Mouse (Mus musculus): ENCODE results near the gene Aldh6a1. TPM values are rescaled to one million over a fixed set of nuclear protein-coding genes. Genes with fewer than 3 reads are reported as not detected.

The Aldh6a1 gene
- polyA plus RNA-seq, 1 experiment from 2014 or later, result 25.7 TPM

- 75% methylated on average over 6 of the region's 6 CpGs for WGBS
- Histone ChIP-seq H3K4me1 (ENCODE audit: control insufficient read depth, insufficient read depth, low read length) (no peaks in the 10 kb centered on the region), H3K27ac (ENCODE audit: low read depth, low read length) (no peak overlapping the region), H3K4me3 (ENCODE audit: low read depth, low read length) (no peak overlapping the region), H3K9ac (ENCODE audit: low read length) (no peak overlapping the region), H3K9me3 (ENCODE audit: control insufficient read depth, low read length) (no peaks in the 10 kb centered on the region), H3K4me2 (ENCODE audit: low read depth) (no peak overlapping the region), H3K27me3 (ENCODE audit: control insufficient read depth, insufficient read depth, low read length) (no peaks in the 10 kb centered on the region), H3K36me3 (ENCODE audit: control insufficient read depth, insufficient read depth, low read length) (no peaks in the 10 kb centered on the region)
- ATAC-seq (ENCODE audit: insufficient read depth, low FRiP score, low TSS enrichment) (no peak), DNase-seq (ENCODE audit: low spot score) (no peak)
These were observed 46.3 kb downstream of the Aldh6a1 start for GRCm38 (mm10) chr12:84404541-84404940.

GRCm38 (mm10) chr12:84402923-84403322 is 47.9 kb downstream of the Aldh6a1 start:
- Histone ChIP-seq H3K9me3 (ENCODE audit: control insufficient read depth, low read length) (no peaks in the 10 kb centered on the region), H3K4me1 (ENCODE audit: control insufficient read depth, insufficient read depth, low read length) (no peaks in the 10 kb centered on the region), H3K27me3 (ENCODE audit: control insufficient read depth, insufficient read depth, low read length) (no peaks in the 10 kb centered on the region), H3K9ac (ENCODE audit: low read length) (no peak overlapping the region), H3K27ac (ENCODE audit: low read depth, low read length) (no peak overlapping the region), H3K4me3 (ENCODE audit: low read depth, low read length) (no peak overlapping the region), H3K4me2 (ENCODE audit: low read depth) (no peak overlapping the region), H3K36me3 (ENCODE audit: control insufficient read depth, insufficient read depth, low read length) (no peaks in the 10 kb centered on the region)
- DNase-seq (ENCODE audit: low spot score), result no peak
- ATAC-seq (ENCODE audit: insufficient read depth, low FRiP score, low TSS enrichment), result no peak
- WGBS, result 81% methylated on average over 9 of the region's 9 CpGs

- Histone ChIP-seq H3K4me3 (ENCODE audit: low read depth, low read length) (no peak overlapping the region), H3K36me3 (ENCODE audit: control insufficient read depth, insufficient read depth, low read length) (no peaks in the 10 kb centered on the region), H3K4me2 (ENCODE audit: low read depth) (no peak overlapping the region), H3K4me1 (ENCODE audit: control insufficient read depth, insufficient read depth, low read length) (no peaks in the 10 kb centered on the region), H3K27me3 (ENCODE audit: control insufficient read depth, insufficient read depth, low read length) (no peaks in the 10 kb centered on the region), H3K9ac (ENCODE audit: low read length) (no peak overlapping the region), H3K27ac (ENCODE audit: low read depth, low read length) (no peak overlapping the region), H3K9me3 (ENCODE audit: control insufficient read depth, low read length) (no peaks in the 10 kb centered on the region)
- 69% methylated on average over 3 of the region's 3 CpGs for WGBS
- no peak for DNase-seq (ENCODE audit: low spot score)
- ATAC-seq (ENCODE audit: insufficient read depth, low FRiP score, low TSS enrichment), result no peak
These were observed 50.2 kb downstream of the Aldh6a1 start for GRCm38 (mm10) chr12:84400653-84401052.

GRCm38 (mm10) chr12:84400068-84400467 is 50.7 kb downstream of the Aldh6a1 start:
- Histone ChIP-seq H3K27ac (ENCODE audit: low read depth, low read length) (no peak overlapping the region), H3K4me3 (ENCODE audit: low read depth, low read length) (no peak overlapping the region), H3K27me3 (ENCODE audit: control insufficient read depth, insufficient read depth, low read length) (no peaks in the 10 kb centered on the region), H3K9ac (ENCODE audit: low read length) (no peak overlapping the region), H3K36me3 (ENCODE audit: control insufficient read depth, insufficient read depth, low read length) (no peaks in the 10 kb centered on the region), H3K4me1 (ENCODE audit: control insufficient read depth, insufficient read depth, low read length) (no peaks in the 10 kb centered on the region), H3K4me2 (ENCODE audit: low read depth) (no peak overlapping the region), H3K9me3 (ENCODE audit: control insufficient read depth, low read length) (no peaks in the 10 kb centered on the region)
- ATAC-seq (ENCODE audit: insufficient read depth, low FRiP score, low TSS enrichment) (no peak), DNase-seq (ENCODE audit: low spot score) (no peak)
- 84% methylated on average over 3 of the region's 3 CpGs for WGBS

- no peaks in the 10 kb centered on the region for H3K27me3 ChIP-seq (ENCODE audit: control insufficient read depth, insufficient read depth, low read length)
- no peaks in the 10 kb centered on the region for H3K4me1 ChIP-seq (ENCODE audit: control insufficient read depth, insufficient read depth, low read length)
- H3K36me3 ChIP-seq (ENCODE audit: control insufficient read depth, insufficient read depth, low read length), result no peaks in the 10 kb centered on the region
- no peak overlapping the region for H3K9ac ChIP-seq (ENCODE audit: low read length)
- ATAC-seq (ENCODE audit: insufficient read depth, low FRiP score, low TSS enrichment) (no peak), DNase-seq (ENCODE audit: low spot score) (no peak)
- no peak overlapping the region for H3K27ac ChIP-seq (ENCODE audit: low read depth, low read length)
- H3K4me3 ChIP-seq (ENCODE audit: low read depth, low read length), result no peak overlapping the region
- no peaks in the 10 kb centered on the region for H3K9me3 ChIP-seq (ENCODE audit: control insufficient read depth, low read length)
- H3K4me2 ChIP-seq (ENCODE audit: low read depth), result no peak overlapping the region
- 84% methylated on average over 9 of the region's 9 CpGs for WGBS
These were observed 51.1 kb downstream of the Aldh6a1 start for GRCm38 (mm10) chr12:84399663-84400062.

GRCm38 (mm10) chr12:84399135-84399534 is 51.7 kb downstream of the Aldh6a1 start:
- Histone ChIP-seq H3K4me1 (ENCODE audit: control insufficient read depth, insufficient read depth, low read length) (no peaks in the 10 kb centered on the region), H3K27ac (ENCODE audit: low read depth, low read length) (no peak overlapping the region), H3K9ac (ENCODE audit: low read length) (no peak overlapping the region), H3K9me3 (ENCODE audit: control insufficient read depth, low read length) (no peaks in the 10 kb centered on the region), H3K4me2 (ENCODE audit: low read depth) (no peak overlapping the region), H3K36me3 (ENCODE audit: control insufficient read depth, insufficient read depth, low read length) (no peaks in the 10 kb centered on the region), H3K4me3 (ENCODE audit: low read depth, low read length) (no peak overlapping the region), H3K27me3 (ENCODE audit: control insufficient read depth, insufficient read depth, low read length) (no peaks in the 10 kb centered on the region)
- no peak for ATAC-seq (ENCODE audit: insufficient read depth, low FRiP score, low TSS enrichment)
- 86% methylated on average over 9 of the region's 9 CpGs for WGBS
- DNase-seq (ENCODE audit: low spot score), result no peak

- H3K27me3 ChIP-seq (ENCODE audit: control insufficient read depth, insufficient read depth, low read length), result no peaks in the 10 kb centered on the region
- H3K4me1 ChIP-seq (ENCODE audit: control insufficient read depth, insufficient read depth, low read length), result no peaks in the 10 kb centered on the region
- 80% methylated on average over 5 of the region's 5 CpGs for WGBS
- H3K9ac ChIP-seq (ENCODE audit: low read length), result no peak overlapping the region
- no peaks in the 10 kb centered on the region for H3K9me3 ChIP-seq (ENCODE audit: control insufficient read depth, low read length)
- H3K4me3 ChIP-seq (ENCODE audit: low read depth, low read length), result no peak overlapping the region
- DNase-seq (ENCODE audit: low spot score), result no peak
- no peaks in the 10 kb centered on the region for H3K36me3 ChIP-seq (ENCODE audit: control insufficient read depth, insufficient read depth, low read length)
- no peak overlapping the region for H3K27ac ChIP-seq (ENCODE audit: low read depth, low read length)
- H3K4me2 ChIP-seq (ENCODE audit: low read depth), result no peak overlapping the region
- no peak for ATAC-seq (ENCODE audit: insufficient read depth, low FRiP score, low TSS enrichment)
These were observed 52.2 kb downstream of the Aldh6a1 start for GRCm38 (mm10) chr12:84398629-84399028.

GRCm38 (mm10) chr12:84397685-84398084 is 53.1 kb downstream of the Aldh6a1 start:
- Histone ChIP-seq H3K9me3 (ENCODE audit: control insufficient read depth, low read length) (no peaks in the 10 kb centered on the region), H3K4me1 (ENCODE audit: control insufficient read depth, insufficient read depth, low read length) (no peaks in the 10 kb centered on the region), H3K27me3 (ENCODE audit: control insufficient read depth, insufficient read depth, low read length) (no peaks in the 10 kb centered on the region), H3K9ac (ENCODE audit: low read length) (no peak overlapping the region), H3K27ac (ENCODE audit: low read depth, low read length) (no peak overlapping the region), H3K4me3 (ENCODE audit: low read depth, low read length) (no peak overlapping the region), H3K4me2 (ENCODE audit: low read depth) (no peak overlapping the region), H3K36me3 (ENCODE audit: control insufficient read depth, insufficient read depth, low read length) (no peaks in the 10 kb centered on the region)
- ATAC-seq (ENCODE audit: insufficient read depth, low FRiP score, low TSS enrichment), result no peak
- no peak for DNase-seq (ENCODE audit: low spot score)

GRCm38 (mm10) chr12:84396947-84397679 is 53.7 kb downstream of the Aldh6a1 start:
- ATAC-seq (ENCODE audit: insufficient read depth, low FRiP score, low TSS enrichment), result no peak
- Histone ChIP-seq H3K4me2 (ENCODE audit: low read depth) (no peak overlapping the region), H3K4me3 (ENCODE audit: low read depth, low read length) (no peak overlapping the region), H3K36me3 (ENCODE audit: control insufficient read depth, insufficient read depth, low read length) (no peaks in the 10 kb centered on the region), H3K9me3 (ENCODE audit: control insufficient read depth, low read length) (no peaks in the 10 kb centered on the region), H3K4me1 (ENCODE audit: control insufficient read depth, insufficient read depth, low read length) (no peaks in the 10 kb centered on the region), H3K27me3 (ENCODE audit: control insufficient read depth, insufficient read depth, low read length) (no peaks in the 10 kb centered on the region), H3K27ac (ENCODE audit: low read depth, low read length) (no peak overlapping the region), H3K9ac (ENCODE audit: low read length) (no peak overlapping the region)
- 90% methylated on average over 14 of the region's 14 CpGs for WGBS
- no peak for DNase-seq (ENCODE audit: low spot score)
